Mouse (Mus musculus): ENCODE measurements around the gene Cox17. TPM values are rescaled to one million over a fixed set of nuclear protein-coding genes. Genes with fewer than 3 reads are reported as not detected.
A peak's percentile ranks its signal among the peaks of the same experiment; 100 is the strongest.
"Not testable (repeated sequence)": the region's sequence is repeated elsewhere in the genome, so short reads cannot be mapped to it uniquely, and the experiment has no call there.

Cox17 gene
- polyA plus RNA-seq, 1 experiment = 170 TPM

DNA sequence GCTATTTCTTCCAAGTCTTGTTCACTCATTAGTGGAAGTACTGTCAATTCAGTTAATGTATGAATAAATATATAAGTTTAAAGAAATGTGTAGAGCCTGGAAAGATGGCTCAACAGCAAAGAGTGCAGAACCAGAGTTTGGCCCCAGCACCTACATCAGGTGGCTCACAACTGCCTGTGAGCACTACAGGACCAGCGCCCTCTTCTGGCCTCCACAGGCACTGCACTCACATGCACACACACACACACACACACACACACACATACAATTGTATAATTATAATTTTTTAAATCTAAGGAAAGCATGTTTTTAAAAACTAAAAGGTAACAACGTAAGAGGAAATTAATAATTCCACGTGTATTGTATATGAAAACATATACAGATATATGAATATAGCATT, 17.5 kb upstream of the Cox17 start:
- TF ChIP-seq CTCF (conservative IDR thresholded peaks at IDR 0.05; ENCODE audit: insufficient read depth, insufficient read length, low read depth, low read length) (no peak), POLR2A (IDR thresholded peaks at IDR 0.05; ENCODE audit: low read depth, low read length) (no peak)
- Histone ChIP-seq H3K27ac (ENCODE audit: insufficient read depth, low read depth, low read length) (no peak overlapping the region), H3K4me3 (ENCODE audit: insufficient read depth, low read depth, low read length) (no peak overlapping the region), H3K36me3 (ENCODE audit: control insufficient read depth, insufficient read depth, low read length) (no peaks in the 10 kb centered on the region), H3K4me1 (ENCODE audit: control insufficient read depth, insufficient read depth, low read length) (no peaks in the 10 kb centered on the region), H3K27me3 (replicated peaks; ENCODE audit: control insufficient read depth, insufficient read depth, low read length) (no peaks in the 10 kb centered on the region)
- WGBS = 94% methylated on average over 3 of the region's 3 CpGs
- DNase-seq = no peak

DNA sequence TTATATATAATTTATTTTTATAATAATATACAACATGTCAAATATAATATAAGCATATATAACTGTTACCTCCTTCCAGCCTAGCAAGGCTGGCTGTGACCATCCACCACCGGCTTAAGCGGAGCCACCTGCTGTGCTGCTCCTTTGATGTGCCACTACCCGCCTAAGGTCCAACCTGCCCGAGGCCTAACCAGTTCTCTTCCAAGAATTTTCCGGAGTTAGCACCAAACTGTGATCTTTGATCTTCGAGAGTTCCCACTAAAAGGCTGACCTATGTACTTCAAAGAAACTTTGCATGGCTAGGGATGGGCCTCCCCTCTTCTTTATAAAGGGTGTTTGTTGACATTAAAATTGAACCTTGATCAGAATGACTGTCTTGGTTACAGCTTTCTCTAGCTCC, 12.4 kb upstream of the Cox17 start:
- Histone ChIP-seq H3K27me3 (replicated peaks; ENCODE audit: control insufficient read depth, insufficient read depth, low read length) (no peaks in the 10 kb centered on the region), H3K4me3 (ENCODE audit: insufficient read depth, low read depth, low read length) (no peak overlapping the region), H3K27ac (ENCODE audit: insufficient read depth, low read depth, low read length) (no peak overlapping the region), H3K4me1 (ENCODE audit: control insufficient read depth, insufficient read depth, low read length) (no peaks in the 10 kb centered on the region), H3K36me3 (ENCODE audit: control insufficient read depth, insufficient read depth, low read length) (no peaks in the 10 kb centered on the region)
- DNase-seq = peak; percentile 90
- WGBS = 27% methylated on average over 6 of the region's 6 CpGs
- no peak for TF ChIP-seq POLR2A (IDR thresholded peaks at IDR 0.05; ENCODE audit: low read depth, low read length)

DNA sequence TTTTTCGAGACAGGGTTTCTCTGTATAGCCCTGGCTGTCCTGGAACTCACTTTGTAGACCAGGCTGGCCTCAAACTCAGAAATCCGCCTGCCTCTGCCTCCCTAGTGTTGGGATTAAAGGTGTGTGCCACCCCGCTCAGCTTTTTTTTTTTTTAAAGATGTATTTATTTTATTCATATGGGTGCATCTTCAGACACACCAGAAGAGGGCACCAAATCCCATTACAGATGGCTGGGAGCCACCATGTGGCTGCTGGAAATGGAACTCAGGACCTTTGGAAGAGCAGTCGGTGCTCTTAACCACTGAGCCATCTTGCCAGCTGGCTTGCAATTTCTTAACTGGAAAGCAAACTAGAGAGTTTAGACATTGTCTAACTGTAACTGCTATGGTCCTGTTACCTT, 8.7 kb upstream of the Cox17 start:
- not testable (repeated sequence) for H3K4me3 ChIP-seq (ENCODE audit: insufficient read depth, low read depth, low read length); H3K36me3 ChIP-seq (ENCODE audit: control insufficient read depth, insufficient read depth, low read length); H3K27ac ChIP-seq (ENCODE audit: insufficient read depth, low read depth, low read length); H3K4me1 ChIP-seq (ENCODE audit: control insufficient read depth, insufficient read depth, low read length); H3K27me3 ChIP-seq (replicated peaks; ENCODE audit: control insufficient read depth, insufficient read depth, low read length); DNase-seq
- 88% methylated on average over 4 of the region's 4 CpGs for WGBS

DNA sequence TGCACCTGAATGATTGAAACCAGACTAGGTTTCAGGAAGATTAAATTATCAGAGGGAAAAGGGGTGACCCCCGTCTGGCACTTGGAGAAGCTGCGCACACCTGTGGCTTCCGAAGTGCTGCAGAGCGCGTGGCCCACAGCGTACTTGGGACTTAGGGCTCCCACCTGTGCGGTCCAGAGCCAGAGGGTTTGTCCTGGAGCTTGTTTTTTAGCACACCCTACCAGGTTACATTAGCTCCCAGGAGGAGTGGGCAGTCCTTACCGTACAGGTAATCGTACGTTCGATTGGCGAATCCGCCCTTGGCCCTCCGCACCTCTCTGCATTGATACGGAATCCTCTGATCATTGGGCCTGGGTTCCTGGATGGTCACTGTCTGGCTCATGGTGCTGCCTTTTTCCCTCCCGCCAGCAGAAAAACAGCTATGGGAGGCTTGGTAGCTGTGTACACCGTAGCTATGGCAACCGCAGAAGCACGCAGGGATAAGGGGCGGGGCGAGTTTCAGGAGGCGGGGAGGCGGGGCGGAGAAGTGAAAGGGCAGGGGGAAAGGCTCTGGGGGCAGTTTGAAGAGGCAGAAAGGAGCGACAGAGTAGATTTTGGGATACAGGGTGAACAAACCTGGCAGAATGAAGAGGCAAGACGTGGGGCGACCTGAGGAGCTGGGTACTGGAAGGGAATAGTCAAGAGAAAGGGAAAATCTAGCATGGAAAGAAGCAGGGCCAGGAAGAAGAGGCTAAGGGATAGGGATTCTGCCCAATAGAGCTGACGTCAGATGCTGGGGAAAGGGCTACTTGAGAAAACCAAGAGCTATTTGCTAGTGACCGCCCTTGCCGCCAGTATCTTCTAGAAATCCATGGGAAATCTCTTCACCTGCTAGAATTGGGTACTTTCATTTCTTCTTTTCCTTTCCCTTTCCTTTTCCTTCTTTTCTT, 5.1 kb upstream of the Cox17 start, which contains the start of gene Maats1:
Maats1 (minus strand) TSS at position 748 of the 929 bp plus-strand sequence.
- Histone ChIP-seq H3K36me3 (ENCODE audit: control insufficient read depth, insufficient read depth, low read length) (no peaks in the 10 kb centered on the region), H3K27ac (ENCODE audit: insufficient read depth, low read depth, low read length) (no peak within 1 kb of the TSS), H3K4me1 (ENCODE audit: control insufficient read depth, insufficient read depth, low read length) (no peaks in the 10 kb centered on the region), H3K27me3 (replicated peaks; ENCODE audit: control insufficient read depth, insufficient read depth, low read length) (no peaks in the 10 kb centered on the region), H3K4me3 (ENCODE audit: insufficient read depth, low read depth, low read length) (peak within 1 kb of the TSS; percentile 25; the same call in 1 of the 2 replicates)
- 20% methylated on average over 30 of the region's 30 CpGs for whole genome bisulfite sequencing
- TF ChIP-seq POLR2A (IDR thresholded peaks at IDR 0.05; ENCODE audit: low read depth, low read length) (no peak), CTCF (conservative IDR thresholded peaks at IDR 0.05; ENCODE audit: insufficient read depth, insufficient read length, low read depth, low read length) (no peak)
- peak; percentile 87 for DNase-seq

DNA sequence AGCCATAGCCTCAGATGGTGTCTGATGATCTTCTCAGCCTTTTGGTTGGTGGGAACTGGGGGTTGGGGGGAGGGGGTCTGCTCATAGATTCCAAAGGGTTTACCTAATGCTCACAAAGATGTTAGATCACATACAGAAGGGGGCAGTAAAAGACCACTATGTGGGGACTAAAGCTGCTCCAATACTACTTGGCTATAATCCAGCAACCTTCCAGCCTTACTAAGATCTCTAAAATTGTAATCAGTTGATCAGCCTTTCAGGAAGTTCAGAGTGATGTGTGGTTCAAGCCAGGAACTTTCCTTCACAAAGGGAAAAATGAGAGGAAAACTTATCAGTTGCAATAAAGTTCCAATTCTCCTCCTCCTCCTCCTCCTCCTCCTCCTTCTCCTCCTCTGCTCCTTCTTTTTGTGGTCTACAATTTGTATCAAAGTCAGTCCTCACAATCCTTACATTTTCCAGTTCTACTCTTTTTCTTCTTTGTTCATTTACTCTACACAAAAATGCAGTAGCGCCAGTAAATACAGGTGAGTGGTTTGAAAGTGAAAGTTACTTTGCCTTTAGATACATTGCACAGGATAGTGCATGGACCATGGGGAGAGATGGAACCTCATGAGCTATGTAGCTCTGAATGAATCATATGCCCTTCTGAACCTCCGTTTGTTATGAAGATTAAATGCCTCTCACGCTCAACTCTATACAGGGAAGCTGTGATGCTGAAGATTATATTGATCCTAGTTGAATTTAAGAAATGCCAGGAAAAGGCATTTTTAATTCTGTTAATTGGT, 1.7 kb upstream of the Cox17 start:
- no peaks in the 10 kb centered on the region for H3K27me3 ChIP-seq (replicated peaks; ENCODE audit: control insufficient read depth, insufficient read depth, low read length)
- no peak overlapping the region for H3K4me3 ChIP-seq (ENCODE audit: insufficient read depth, low read depth, low read length)
- peak; percentile 43 for DNase-seq
- TF ChIP-seq CTCF (conservative IDR thresholded peaks at IDR 0.05; ENCODE audit: insufficient read depth, insufficient read length, low read depth, low read length) (no peak), POLR2A (IDR thresholded peaks at IDR 0.05; ENCODE audit: low read depth, low read length) (no peak)
- no peak overlapping the region for H3K27ac ChIP-seq (ENCODE audit: insufficient read depth, low read depth, low read length)
- peaks cover 4% of the 10 kb centered on the region; the same call in 1 of the 2 replicates for H3K4me1 ChIP-seq (ENCODE audit: control insufficient read depth, insufficient read depth, low read length)
- 76% methylated on average over 3 of the region's 3 CpGs for WGBS
- H3K36me3 ChIP-seq (ENCODE audit: control insufficient read depth, insufficient read depth, low read length) = no peaks in the 10 kb centered on the region

DNA sequence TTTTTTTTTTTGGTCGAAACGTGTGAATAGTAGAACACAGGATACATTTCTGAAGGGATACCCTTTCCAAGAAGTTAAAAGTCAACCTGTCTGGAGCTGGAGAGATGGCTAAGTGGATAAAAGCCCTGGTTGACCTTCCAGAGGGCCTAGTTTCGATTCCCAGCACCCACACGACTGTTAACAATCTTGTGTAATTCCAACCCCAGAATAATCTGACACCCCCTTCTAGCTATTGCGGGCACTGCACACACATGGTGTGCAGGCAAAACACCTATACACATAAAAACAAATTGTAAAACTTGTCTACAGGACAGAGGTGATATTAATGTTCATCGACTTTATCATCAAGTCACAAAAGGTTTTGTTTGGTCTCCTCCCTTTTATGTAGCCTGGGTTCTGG, 797 bp downstream of the Cox17 start:
- no peak overlapping the region for H3K27ac ChIP-seq (ENCODE audit: insufficient read depth, low read depth, low read length)
- WGBS = 56% methylated on average over 6 of the region's 6 CpGs
- no peak for TF ChIP-seq POLR2A (IDR thresholded peaks at IDR 0.05; ENCODE audit: low read depth, low read length)
- no peak for TF ChIP-seq CTCF (conservative IDR thresholded peaks at IDR 0.05; ENCODE audit: insufficient read depth, insufficient read length, low read depth, low read length)
- H3K4me3 ChIP-seq (ENCODE audit: insufficient read depth, low read depth, low read length) = peak overlapping the region; percentile 45
- no peaks in the 10 kb centered on the region for H3K27me3 ChIP-seq (replicated peaks; ENCODE audit: control insufficient read depth, insufficient read depth, low read length)
- H3K36me3 ChIP-seq (ENCODE audit: control insufficient read depth, insufficient read depth, low read length) = no peaks in the 10 kb centered on the region
- peaks cover 4% of the 10 kb centered on the region; the same call in 1 of the 2 replicates for H3K4me1 ChIP-seq (ENCODE audit: control insufficient read depth, insufficient read depth, low read length)
- DNase-seq = no peak

DNA sequence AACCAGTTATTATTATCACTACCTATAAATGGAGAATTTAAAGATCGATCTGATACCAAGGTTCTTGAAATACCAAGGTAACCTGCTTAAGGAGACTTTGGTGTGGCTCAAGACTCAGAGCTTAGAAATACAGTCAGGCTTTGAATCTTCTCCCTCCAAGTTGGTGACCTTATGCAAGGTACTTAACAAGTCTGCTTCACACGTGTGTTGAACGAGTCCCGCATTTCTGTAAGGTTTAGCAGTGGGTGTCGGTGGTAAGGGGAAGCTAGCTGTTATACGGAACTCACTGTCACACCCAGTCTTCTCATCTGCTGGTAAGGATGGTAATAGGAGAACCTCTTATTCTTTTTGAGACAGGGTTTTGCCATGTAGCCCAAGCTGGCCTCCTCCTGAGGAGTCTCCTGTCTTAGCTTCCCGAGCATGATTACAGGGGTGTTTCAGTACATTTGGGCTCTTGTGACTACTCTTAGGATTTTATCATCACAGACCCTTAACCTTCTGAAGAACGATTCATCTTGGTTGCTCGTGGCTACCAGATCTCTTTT, 1.5 kb downstream of the Cox17 start:
- DNase-seq = no peak
- Histone ChIP-seq H3K27me3 (replicated peaks; ENCODE audit: control insufficient read depth, insufficient read depth, low read length) (no peaks in the 10 kb centered on the region), H3K27ac (ENCODE audit: insufficient read depth, low read depth, low read length) (no peak overlapping the region), H3K36me3 (ENCODE audit: control insufficient read depth, insufficient read depth, low read length) (no peaks in the 10 kb centered on the region), H3K4me3 (ENCODE audit: insufficient read depth, low read depth, low read length) (no peak overlapping the region), H3K4me1 (ENCODE audit: control insufficient read depth, insufficient read depth, low read length) (peaks cover 4% of the 10 kb centered on the region; the same call in 1 of the 2 replicates)
- TF ChIP-seq POLR2A (IDR thresholded peaks at IDR 0.05; ENCODE audit: low read depth, low read length) (no peak), CTCF (conservative IDR thresholded peaks at IDR 0.05; ENCODE audit: insufficient read depth, insufficient read length, low read depth, low read length) (no peak)
- WGBS = 77% methylated on average over 9 of the region's 9 CpGs

All from kidney, adult 2 months (tissue).